Mouse (Mus musculus) urinary bladder, postnatal 36 days (tissue): ENCODE measurements around the gene Zswim8.

Experiments
- DNase-seq, 2 experiments: peaks; one replicate each; pipeline ENCODE4 v3.0.0; 2022; ENCODE audit warnings: low spot score in 2 of 2, mixed read lengths in 1 of 2

Zswim8 gene

DNA sequence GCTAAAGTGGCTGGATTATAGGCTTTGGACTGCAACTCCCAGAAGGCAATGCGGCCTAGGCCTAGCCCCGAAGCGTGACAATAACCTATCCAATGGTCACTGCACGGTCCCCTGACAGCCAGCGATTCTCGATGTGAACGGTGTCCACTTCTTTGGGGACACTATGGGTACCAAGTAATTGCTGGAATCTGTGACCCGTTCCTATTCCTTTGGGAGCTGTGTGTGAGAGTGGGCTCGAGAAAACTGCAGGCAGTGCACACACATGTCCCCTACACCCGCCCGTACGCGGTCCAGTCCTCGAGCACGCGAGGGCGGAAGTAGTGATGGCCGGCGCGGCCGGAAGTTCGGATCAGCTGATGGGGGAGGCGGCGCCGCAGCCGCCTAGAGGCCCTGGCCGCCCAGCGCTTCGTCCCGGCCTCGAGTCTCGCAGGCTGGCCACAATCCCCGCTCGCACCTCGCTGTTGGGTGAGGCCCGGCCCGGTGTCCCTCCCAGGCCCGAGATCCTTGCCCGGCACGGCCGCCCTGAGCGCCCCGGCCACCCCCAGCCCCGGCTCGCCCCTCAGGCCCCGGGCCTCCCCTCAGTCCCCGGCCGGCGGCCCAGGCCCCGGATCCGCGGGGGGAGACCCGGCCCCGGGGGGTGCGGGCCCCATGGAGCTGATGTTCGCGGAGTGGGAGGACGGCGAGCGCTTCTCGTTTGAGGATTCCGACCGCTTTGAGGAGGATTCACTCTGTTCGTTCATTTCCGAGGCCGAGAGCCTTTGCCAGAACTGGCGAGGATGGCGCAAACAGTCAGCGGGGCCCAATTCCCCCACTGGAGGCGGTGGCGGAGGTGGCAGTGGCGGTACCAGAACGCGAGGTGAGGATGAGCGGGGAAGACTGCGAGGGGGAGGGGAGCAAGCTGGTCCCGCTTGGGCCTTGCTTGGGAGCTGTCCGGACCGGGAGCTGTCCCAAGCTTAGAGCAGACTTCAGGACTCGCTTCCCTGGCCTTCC is at the start of gene Zswim8:
Gene Zswim8 (plus strand): TSS at position 352 of the 990 bp plus-strand sequence.
- peak; percentile 89 for DNase-seq

DNA sequence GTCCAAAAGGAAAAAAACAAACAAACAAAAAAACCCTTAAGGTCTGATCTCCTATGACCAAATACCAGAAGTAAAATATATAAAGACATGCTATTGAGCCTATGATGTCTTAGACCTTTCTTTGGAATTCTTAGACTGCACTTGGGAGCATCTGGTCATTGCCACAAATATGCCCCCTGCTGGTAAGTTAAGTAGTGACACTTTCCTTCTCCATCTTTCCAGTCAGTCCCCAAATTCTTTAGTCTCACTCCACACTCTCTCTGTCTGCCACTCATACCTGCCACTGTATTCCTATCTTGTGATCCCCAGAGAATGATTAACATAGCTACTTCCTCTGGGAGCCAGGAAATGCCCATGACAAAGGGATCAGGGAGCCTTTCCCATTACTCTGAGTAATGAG is 49.0 kb upstream of the Zswim8 start:
- no peak for DNase-seq

DNA sequence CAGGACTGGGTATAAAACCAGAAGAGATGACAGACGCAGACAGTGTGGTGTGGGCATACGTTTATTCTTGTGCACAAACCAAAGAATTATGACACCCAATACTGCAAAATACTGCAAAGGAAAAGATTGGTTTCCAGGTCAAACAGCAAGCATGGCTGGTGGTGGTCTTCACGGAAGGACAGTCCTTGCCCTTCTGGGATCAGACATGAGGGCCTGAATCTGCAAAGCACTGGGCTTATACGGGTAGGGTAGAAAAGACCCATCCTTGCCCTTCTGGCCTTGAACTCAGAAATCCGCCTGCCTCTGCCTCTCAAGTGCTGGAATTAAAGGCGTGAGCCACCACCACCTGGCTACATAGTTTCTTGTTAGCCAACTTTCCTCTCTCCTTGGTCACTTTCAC is 48.5 kb upstream of the Zswim8 start:
- no peak for DNase-seq

DNA sequence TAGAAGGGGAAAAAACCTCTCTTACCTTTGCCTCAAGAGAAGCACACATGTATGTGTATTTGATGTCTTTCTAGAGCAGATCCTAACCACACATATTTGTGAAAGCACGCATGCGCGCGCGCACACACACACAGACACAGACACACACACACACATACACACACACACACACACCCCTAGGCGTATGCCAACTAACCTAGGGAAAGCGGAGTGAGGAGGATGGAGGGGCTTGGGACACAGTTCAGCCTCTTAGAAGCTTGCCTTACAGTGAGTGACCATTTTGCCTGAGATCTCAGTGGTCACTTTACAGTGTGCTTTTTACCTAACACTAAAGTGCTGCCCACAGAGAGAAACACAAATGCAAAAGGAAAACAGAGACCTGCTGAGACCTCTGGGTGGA is 47.7 kb upstream of the Zswim8 start:
- DNase-seq: no peak

DNA sequence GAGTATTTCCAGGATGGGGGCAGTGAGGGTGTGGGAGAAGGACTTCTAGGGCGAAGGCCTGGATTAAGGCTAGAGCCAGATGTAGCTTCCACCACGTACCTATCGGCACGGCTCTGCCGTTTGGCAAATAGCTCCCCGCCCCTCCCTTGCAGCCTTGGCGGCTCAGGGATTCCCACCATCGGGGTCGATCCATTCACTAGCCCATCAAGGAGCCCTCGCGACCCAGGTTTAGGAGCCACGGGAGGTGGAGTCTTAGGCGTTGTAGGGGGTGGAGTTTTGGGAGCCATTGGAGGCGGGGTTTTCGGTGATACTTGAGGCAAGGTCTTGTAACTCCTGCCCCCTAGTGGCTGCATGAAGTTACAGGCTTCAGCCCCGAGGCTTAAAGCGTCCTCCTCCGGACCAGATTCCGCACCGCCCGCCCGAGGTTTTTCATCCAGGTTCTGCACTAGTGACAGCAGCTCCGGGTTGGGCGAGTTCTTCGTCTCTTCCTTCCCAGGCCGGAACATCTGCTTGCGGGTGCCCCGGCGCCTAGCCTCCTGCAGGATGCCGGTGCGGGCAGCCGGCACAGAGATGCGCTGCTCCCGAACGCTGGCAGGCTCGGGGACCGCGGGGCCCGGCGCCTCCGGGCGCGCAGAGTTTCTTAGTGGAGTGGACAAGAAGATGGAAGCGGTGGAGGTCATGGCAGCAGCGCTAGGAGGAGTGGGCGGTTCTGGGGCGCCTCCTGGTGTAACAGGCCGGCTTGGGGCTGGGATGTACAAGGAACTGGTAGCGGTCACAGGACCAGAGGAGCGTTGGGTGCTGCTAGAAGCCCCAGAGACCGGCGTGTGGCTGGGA is 46.3 kb upstream of the Zswim8 start:
- peak; percentile 89 to 92 for DNase-seq

DNA sequence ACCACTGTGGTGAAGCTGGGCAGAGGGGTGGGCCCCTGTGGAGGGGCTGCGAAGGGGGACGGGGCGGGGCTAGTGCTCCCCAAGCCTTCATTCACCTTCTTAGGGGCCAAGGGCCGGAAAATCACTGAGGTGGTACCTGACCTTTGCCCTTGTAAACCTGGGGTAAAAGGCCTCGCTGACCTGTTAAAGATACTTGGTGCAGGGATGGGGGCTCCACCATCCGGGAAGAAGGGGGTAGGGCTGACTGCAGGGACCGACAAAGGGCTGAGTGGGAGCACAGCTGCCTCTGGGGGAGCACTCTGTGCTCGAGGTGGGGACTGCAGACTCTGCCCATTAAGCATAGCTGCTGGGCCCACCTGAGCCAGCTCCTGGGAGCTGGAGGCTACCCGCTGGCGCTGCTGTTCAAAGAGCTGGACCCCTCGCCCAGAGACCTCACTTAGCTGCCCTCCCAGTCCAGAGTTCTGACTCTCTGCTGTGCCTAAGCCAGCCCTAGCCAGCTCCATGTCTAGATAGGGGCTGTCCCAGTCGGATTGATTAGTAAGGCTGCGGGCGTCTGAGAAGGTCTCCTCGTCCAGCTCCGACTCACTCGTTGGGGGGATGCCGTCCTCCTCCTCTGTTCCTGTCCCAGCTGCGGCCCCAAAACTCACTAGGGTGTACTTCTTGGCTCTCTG is 45.6 kb upstream of the Zswim8 start:
- no peak for DNase-seq

DNA sequence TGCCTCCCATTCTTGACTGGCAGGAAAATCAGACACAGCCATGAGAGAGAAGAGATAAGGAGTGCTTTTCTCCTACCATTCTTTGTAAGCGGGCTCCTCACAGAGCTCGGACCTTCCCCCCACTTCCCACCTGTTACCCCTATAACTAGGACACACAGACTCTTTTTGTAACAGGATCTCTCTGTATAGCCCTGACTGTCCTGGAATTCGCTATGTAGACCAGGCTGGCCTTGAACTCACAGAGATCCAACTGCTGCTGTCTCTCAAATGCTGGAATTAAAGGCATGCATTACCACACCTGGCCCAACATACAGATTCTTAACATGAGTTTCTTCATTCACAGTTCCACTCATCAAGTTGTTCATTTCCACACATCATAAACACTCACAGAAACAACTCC is 44.6 kb upstream of the Zswim8 start:
- DNase-seq: no peak

DNA sequence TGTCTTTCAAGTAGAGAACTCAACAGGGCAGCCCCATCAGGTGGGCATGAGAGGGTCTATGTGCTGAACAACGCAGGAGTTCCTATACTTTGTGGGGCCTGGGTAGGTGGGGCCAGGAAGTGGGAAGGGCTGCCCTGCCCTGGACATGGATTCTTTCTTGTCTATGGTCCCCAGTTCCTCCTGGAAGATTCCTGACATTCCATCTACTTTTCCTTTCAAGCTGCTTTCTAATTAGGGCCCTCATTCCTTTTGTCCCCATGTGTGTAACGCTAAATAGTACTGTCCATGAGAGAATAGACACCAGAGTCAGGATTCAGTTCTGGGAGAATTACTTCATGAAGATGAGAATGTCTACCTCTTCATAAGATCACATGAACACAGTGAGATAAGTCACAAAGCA is 43.8 kb upstream of the Zswim8 start:
- no peak for DNase-seq

DNA sequence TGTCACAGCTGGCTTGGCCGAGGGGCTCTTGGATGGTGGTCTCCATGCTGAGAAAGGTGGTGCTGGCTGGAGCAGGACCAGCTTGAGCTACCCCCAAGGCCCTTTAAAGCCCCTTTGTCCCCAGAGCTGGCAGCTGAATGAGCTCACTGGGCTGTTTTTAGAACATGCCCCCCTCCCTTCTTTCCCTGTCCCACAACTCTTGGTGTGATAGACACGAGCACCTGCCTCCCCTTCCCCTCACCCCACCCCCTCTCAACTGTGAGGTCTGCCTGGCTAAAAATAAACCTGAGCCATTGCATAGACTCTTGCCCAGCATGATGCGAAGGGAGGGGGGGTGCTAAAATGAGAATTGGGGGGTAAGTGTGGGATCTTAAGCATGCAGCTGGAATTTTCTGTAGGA is 42.9 kb upstream of the Zswim8 start:
- DNase-seq: no peak

DNA sequence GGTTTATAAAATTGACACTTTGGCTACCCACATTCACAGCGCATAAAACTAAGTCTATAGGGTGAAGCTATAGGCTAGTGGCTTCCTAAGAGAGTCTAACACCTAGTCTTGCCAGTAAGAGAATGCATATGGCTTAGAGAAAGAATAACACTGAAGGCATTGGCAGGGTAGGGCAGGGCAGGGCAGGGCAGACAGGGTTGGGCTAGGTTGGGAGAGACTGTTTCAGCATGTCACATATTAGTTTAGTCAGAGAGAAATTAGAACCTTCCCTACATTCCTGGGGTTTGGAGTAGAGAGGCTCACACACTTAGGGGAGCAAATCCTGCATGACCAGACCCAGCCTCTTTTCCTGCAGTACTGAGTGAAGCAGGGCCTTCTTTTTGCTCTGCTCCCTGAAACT is 39.9 kb upstream of the Zswim8 start:
- DNase-seq: no peak

DNA sequence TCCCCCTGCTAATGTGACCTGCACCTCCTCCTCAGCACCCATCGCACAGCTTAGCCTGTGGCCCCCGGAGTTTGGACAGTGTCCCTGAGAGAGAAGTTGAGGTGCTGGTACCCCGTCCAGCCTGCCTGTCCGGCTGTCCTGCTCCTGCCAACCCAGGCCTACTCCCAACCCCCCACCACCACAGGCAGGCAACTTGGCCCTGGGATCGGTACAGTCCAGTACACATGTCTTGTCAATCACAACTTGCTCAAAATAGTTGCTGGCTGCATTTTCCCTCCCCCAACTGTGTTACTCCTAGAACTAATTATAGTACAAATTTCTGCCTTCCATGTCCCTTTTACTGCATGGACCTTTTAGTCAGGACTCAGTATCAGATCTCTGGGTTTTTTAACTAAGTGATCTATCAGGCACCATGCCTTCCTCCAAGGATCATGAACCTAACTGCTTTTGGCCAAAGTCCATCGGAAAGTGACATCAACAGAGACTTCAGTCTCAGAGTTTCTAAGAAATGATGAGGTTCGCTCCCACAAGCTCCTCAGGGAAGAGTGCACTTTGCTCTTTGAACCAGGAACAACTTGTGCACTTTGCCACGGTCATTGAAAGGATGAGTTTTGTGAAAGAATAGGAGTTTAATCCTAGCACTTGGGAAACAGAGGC is 39.1 kb upstream of the Zswim8 start, which contains the start of gene Synpo2l:
Gene Synpo2l (minus strand): TSS at position 201 of the 657 bp plus-strand sequence.
- DNase-seq: no peak

DNA sequence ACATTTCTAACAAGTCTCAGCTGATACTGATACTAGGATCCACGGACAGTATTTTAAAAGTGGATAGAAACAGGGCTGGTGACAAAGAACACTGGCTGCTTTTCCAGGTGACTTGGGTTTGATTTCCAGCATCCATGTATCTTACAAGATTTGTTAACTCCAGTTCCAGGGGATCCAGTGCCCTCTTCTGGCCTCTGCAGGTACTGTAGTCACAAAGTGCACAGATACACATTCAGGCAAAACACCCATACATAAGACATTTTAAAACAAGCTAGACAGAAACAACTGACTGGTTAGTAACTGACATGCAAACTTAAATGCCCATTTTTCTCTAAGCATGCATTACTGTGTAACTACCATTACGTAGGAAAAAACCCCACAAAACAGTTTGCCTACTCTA is 34.4 kb upstream of the Zswim8 start:
- DNase-seq: no peak

DNA sequence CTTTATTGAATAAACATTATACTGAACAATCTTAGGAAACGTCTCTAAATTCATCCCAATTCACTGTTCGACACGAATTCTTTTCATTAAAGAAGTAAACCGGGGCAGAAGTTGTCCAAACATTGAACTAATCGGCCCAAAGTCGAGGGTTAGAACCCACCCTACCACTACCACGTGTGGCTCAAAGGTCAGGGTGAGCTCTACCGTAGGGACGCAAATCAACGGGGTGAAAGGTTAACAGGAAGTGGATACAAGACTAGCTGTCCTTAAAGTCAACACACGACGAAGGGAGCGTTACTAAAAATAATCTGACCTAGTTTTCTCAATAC is 33.7 kb upstream of the Zswim8 start:
- peak in 1 of 2 experiments; percentile 39 for DNase-seq

DNA sequence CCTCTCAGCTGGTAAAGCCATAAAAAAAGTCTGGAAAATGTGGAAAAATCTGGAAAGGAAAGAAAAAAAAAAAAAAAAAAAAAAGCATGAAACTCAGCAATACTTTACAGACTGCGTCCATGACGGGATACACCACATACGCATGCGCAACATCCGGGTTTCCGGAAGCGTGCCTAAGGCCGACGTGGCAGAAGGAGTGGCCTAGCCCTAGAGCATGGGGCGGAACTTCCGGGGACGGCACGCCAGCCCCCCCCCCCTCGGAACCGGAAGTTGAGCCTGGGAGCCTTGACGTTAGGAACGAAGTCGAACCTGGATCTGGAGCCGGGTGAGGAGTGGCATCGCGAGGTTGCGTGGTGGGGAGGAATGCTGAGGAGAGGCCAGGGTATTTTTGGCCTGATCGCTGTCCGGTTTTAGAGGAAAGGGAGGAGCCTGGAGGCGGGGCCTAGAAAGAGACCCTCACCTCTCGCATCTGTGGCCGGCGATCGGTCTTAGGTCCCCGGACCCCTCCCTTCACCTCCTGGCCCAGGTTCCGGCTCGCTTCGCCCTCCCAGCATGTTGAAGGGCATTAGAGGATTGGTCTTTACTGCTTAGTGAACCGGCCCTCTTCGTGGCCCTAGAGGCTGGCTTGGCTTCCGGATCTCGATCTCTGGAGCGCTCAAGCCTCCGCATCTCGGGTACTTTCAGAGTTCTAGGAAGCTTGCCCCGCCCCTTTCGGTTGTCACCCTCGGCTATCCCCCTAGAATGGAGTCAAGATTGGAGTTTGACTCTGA is 33.1 kb upstream of the Zswim8 start, which contains the start of gene Sec24c:
Gene Sec24c (plus strand): TSS at position 245 of the 770 bp plus-strand sequence.
- DNase-seq: peak; percentile 97 to 98

DNA sequence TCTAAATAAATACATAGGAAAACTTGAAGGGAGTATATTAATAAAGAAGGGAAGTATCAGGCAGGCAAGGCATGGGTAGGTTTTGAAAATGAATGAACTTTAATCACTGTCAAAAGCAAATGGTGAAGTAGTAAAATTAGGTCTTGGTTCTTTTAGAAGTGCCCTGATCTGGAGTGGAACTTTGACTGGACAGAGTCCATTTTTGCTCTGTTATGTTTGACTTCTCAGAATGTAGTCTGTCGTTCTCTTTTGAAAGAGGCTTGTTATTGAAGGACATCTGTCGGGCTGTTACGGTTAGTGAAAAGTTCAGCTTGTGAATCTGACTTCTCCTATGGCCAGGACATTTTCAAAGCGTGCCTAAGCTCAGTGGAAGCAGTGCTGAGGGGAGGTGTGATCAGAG is 29.4 kb upstream of the Zswim8 start:
- DNase-seq: no peak

DNA sequence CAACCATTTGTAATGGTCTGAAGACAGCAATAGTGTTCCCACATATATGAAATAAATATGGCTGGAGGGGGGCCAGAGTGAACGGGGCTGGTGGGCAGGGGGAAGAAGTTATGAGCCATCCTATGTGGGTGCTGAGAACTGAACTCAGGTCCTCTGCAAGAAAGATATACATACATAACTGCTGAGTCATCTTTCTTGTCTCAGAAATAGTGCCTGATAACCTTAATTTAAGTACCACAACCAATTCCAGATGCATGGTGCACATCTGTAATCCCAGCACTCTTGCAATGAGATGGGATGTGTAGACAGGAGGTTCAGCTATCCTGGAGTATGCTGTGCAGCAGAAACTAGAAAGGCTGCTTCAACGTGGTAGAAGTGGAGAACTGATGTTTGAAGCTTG is 25.6 kb upstream of the Zswim8 start:
- no peak for DNase-seq

DNA sequence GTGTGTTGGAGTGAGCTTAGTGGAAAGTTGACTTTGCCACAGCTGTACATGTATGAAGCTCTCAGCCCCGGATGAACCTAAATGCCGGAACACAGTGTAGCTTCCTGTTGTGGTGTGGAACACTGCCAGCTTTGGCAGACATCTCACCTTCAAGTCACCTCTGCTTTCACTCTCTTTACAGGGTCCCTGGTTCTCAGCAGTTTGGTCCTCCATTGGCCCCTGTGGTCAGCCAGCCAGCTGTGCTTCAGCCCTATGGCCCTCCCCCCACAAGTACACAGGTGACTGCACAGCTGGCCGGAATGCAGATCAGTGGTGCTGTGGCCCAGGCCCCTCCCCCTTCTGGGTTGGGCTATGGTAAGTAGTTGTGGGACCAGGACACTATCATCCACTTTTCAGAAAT is 24.9 kb upstream of the Zswim8 start:
- DNase-seq: no peak

DNA sequence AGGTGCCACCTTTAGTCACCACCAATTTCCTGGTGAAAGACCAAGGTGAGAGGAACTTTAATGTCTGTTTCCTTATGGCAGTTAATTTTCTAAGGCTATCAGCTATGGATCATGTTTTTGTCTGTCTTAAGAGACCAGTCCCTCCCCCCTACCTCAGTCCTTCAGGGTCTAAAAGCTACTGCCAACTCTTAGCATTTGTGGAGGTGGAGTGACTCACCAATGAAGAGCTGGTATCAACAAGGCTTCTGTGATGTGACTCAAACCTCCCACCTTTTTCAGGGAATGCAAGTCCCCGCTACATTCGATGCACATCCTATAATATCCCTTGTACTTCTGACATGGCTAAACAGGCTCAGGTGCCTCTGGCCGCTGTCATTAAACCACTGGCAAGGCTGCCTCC is 20.8 kb upstream of the Zswim8 start:
- no peak for DNase-seq

DNA sequence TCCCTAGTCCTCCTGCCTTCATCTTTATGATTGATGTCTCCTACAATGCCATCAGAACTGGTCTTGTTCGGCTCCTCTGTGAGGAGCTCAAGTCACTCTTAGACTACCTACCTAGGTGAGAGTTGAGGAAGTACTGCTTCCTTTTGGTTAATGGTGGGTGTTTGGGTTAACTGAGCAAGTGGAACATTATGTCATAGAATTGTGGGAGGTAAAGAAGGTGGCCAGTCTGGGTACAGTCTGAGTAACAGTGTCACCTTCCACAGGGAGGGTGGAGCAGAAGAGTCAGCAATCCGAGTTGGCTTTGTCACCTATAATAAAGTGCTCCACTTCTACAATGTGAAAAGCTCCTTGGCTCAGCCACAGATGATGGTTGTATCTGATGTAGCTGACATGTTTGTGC is 18.3 kb upstream of the Zswim8 start:
- DNase-seq: no peak

DNA sequence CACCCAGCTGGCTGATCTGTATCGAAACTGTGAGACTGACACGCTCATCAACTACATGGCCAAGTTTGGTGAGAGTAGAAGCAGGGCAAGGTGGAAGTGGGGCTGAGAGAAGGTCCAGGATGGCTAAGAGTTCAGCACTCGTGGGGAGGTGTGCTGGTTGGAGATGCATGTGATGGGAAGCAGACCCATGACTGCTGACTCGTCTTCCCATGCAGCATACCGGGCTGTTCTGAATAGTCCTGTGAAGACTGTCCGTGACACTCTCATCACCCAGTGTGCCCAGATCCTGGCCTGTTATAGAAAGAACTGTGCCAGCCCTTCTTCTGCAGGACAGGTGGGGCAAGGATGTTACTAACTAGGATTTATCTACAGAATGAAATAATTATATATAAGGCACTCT is 15.6 kb upstream of the Zswim8 start:
- no peak for DNase-seq

DNA sequence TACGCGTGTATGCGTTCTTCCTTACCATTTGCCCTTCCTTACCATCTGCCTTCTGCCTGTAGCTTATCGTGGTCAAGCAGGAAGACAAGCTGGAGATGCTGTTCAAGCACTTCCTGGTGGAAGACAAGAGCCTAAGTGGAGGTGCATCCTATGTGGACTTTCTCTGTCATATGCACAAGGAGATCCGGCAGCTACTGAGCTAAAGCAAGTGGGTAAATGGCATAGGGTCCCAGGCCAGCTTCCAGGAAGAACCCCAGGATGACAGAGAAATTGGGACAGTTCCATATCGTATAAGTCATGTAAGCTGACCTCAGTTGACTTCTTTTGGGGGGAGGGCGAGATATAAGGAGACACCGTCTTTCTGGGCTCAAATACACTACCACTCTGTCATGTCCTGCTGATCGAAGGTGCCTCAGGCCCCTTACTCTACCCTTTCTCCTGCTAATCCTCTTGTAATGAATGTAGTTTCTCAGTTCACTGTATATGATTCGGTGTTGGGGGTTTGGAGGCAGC is 13.7 kb upstream of the Zswim8 start:
- DNase-seq: no peak
